Mouse (Mus musculus) heart, adult 2 months (tissue): ENCODE results near the gene Mfrp.

ENCODE experiments used
- CTCF ChIP-seq: fragments of 200-600 bp; IDR thresholded peaks from 2 replicates; pipeline ENCODE4 v1.8.1; 2022; ENCODE audit warnings: antibody characterized with exemption, mild to moderate bottlenecking, moderate library complexity
- EP300 ChIP-seq: fragments of 200-500 bp; IDR thresholded peaks from 2 replicates; pipeline ENCODE4 v1.6.1; 2011; ENCODE audit warnings: low read depth, low read length, control low read depth; ENCODE audit not compliant: insufficient read depth
- POLR2A ChIP-seq: fragments of 200-500 bp; IDR thresholded peaks from 2 replicates; pipeline ENCODE4 v1.6.1; 2011; ENCODE audit warnings: mild to moderate bottlenecking, low read depth, low read length, control low read depth; ENCODE audit not compliant: insufficient read depth

- TF ChIP-seq EP300 (no peak), CTCF (no peak), POLR2A (peak; percentile 56; the same call in 1 of the 2 replicates)
Measured at GRCm38 (mm10) chr9:44086960-44087359, 14.6 kb upstream of the Mfrp start.
